Mouse (Mus musculus): ENCODE results near the gene Etv5.

- TF ChIP-seq GABPA (IDR thresholded peaks at IDR 0.05; ENCODE audit: insufficient replicate concordance, low read depth, low read length) (no peak), CTCF (conservative IDR thresholded peaks at IDR 0.05 in 1 of 2, IDR thresholded peaks at IDR 0.05 in 1 of 2; ENCODE audit: low read depth in 2 of 2, low read length in 2 of 2) (no peak), EP300 (IDR thresholded peaks at IDR 0.05; ENCODE audit: low read length) (no peak), ZC3H11A (IDR thresholded peaks at IDR 0.05; ENCODE audit: low read depth, low read length) (no peak), MXI1 (IDR thresholded peaks at IDR 0.05; ENCODE audit: low read depth, low read length) (no peak), MAZ (IDR thresholded peaks at IDR 0.05; ENCODE audit: low read depth, low read length) (no peak)
These were observed 27.8 kb downstream of the Etv5 start for GRCm38 (mm10) chr16:22411764-22412163.

Data from CH12.LX (cell line).